Mouse (Mus musculus) CH12.LX (cell line): ENCODE results near the gene Myo1d. TPM values are rescaled to one million over a fixed set of nuclear protein-coding genes. Genes with fewer than 3 reads are reported as not detected.
A peak's percentile ranks its signal among the peaks of the same experiment; 100 is the strongest.

Source experiments
- DNase-seq: peaks from one replicate; pipeline ENCODE4 v3.0.0-alpha.2; 2013; ENCODE audit errors: extremely low read depth
- H3K27ac ChIP-seq: 2 replicates; pipeline ENCODE4 v1.5.1; 2012; ENCODE audit warnings: low read depth, mild to moderate bottlenecking, control low read depth, moderate library complexity; ENCODE audit not compliant: insufficient read depth
- H3K27me3 ChIP-seq: replicated peaks from 2 replicates; pipeline ENCODE3; 2012; ENCODE audit warnings: inconsistent platforms
- H3K36me3 ChIP-seq, 2 experiments: replicated peaks in 1 of 2; 2 replicates each; pipeline versions ENCODE3 to v1.6.1; 2012; ENCODE audit warnings: inconsistent platforms in 1 of 2, low read length in 1 of 2, mild to moderate bottlenecking in 1 of 2, mixed read lengths in 1 of 2, moderate library complexity in 1 of 2; ENCODE audit not compliant: control insufficient read depth in 1 of 2, insufficient read depth in 1 of 2
- H3K4me1 ChIP-seq, 2 experiments: 2 replicates each; pipeline ENCODE4 v1.6.1; 2012; ENCODE audit warnings: inconsistent platforms in 1 of 2, moderate library complexity in 1 of 2; ENCODE audit not compliant: insufficient read depth in 2 of 2, control insufficient read depth in 1 of 2
- H3K4me2 ChIP-seq: 2 replicates; pipeline ENCODE4 v1.6.1; 2012; ENCODE audit warnings: low read depth, mild to moderate bottlenecking, control low read depth; ENCODE audit not compliant: poor library complexity, insufficient read depth, severe bottlenecking
- H3K4me3 ChIP-seq, 3 experiments: fragments of 150-350 bp in 1 of 3; sonication (generic) in 1 of 3; replicated peaks in 1 of 3; 2 replicates each; pipeline versions ENCODE3 to v1.5.1; 2011 to 2012; ENCODE audit warnings: low read depth in 2 of 3, low read length in 2 of 3, mild to moderate bottlenecking in 2 of 3, moderate library complexity in 2 of 3, control low read depth in 1 of 3, improper control_type of control experiment in 1 of 3, inconsistent platforms in 1 of 3, mixed read lengths in 1 of 3; ENCODE audit not compliant: poor library complexity in 1 of 3
- H3K79me2 ChIP-seq: replicated peaks from 2 replicates; pipeline ENCODE4 v1.6.1; 2012; ENCODE audit warnings: mild to moderate bottlenecking, moderate library complexity; ENCODE audit not compliant: control insufficient read depth, poor library complexity, insufficient read depth, severe bottlenecking; ENCODE audit errors: extremely low read depth
- H3K9ac ChIP-seq: 2 replicates; pipeline ENCODE4 v1.6.1; 2012; ENCODE audit warnings: low read depth, mild to moderate bottlenecking, control low read depth, moderate library complexity; ENCODE audit not compliant: insufficient read depth
- H3K9me3 ChIP-seq: replicated peaks from 2 replicates; pipeline ENCODE3; 2012; ENCODE audit warnings: low read length, inconsistent platforms, mixed read lengths
- CTCF ChIP-seq, 2 experiments: IDR thresholded peaks in 1 of 2; conservative IDR thresholded peaks in 1 of 2; 2 replicates each; pipeline ENCODE4 v1.5.1; 2011 to 2012; ENCODE audit warnings: low read depth in 2 of 2, low read length in 2 of 2, improper control_type of control experiment in 1 of 2, inconsistent platforms in 1 of 2, mild to moderate bottlenecking in 1 of 2, moderate library complexity in 1 of 2
- E2F4 ChIP-seq: IDR thresholded peaks from 2 replicates; pipeline ENCODE4 v1.6.1; 2011; ENCODE audit warnings: low read depth, low read length, improper control_type of control experiment; ENCODE audit not compliant: insufficient replicate concordance
- EP300 ChIP-seq: IDR thresholded peaks from 2 replicates; pipeline ENCODE4 v1.6.1; 2011; ENCODE audit warnings: low read length, improper control_type of control experiment
- ETS1 ChIP-seq: conservative IDR thresholded peaks from 2 replicates; pipeline ENCODE4 v1.6.1; 2012; ENCODE audit warnings: low read depth, mild to moderate bottlenecking, inconsistent platforms, low read length, improper control_type of control experiment, moderate library complexity
- HCFC1 ChIP-seq: IDR thresholded peaks from 2 replicates; pipeline ENCODE4 v1.6.1; 2012; ENCODE audit warnings: low read depth, mild to moderate bottlenecking, inconsistent platforms, low read length, improper control_type of control experiment
- KAT2A ChIP-seq: IDR thresholded peaks from 2 replicates; pipeline ENCODE4 v1.6.1; 2012; ENCODE audit warnings: low read length, improper control_type of control experiment, inconsistent platforms; ENCODE audit not compliant: insufficient replicate concordance
- MAFK ChIP-seq: IDR thresholded peaks from 2 replicates; pipeline ENCODE4 v1.6.1; 2011; ENCODE audit warnings: low read length, improper control_type of control experiment; ENCODE audit not compliant: insufficient replicate concordance
- MAZ ChIP-seq: IDR thresholded peaks from 2 replicates; pipeline ENCODE4 v1.6.1; 2012; ENCODE audit warnings: low read depth, mild to moderate bottlenecking, inconsistent platforms, low read length, improper control_type of control experiment, moderate library complexity
- MEF2A ChIP-seq: IDR thresholded peaks from 2 replicates; pipeline ENCODE4 v1.6.1; 2014; ENCODE audit warnings: low read depth, mild to moderate bottlenecking, inconsistent platforms, low read length, improper control_type of control experiment, borderline replicate concordance
- NRF1 ChIP-seq: IDR thresholded peaks from 2 replicates; pipeline ENCODE4 v1.6.1; 2014; ENCODE audit warnings: low read depth, mild to moderate bottlenecking, inconsistent platforms, low read length, improper control_type of control experiment, moderate library complexity
- POLR2A ChIP-seq: IDR thresholded peaks from 2 replicates; pipeline ENCODE4 v1.6.1; 2011; ENCODE audit warnings: low read depth, mild to moderate bottlenecking, improper control_type of control experiment, low read length
- RAD21 ChIP-seq: IDR thresholded peaks from 2 replicates; pipeline ENCODE4 v1.6.1; 2011; ENCODE audit warnings: low read depth, mild to moderate bottlenecking, low read length, improper control_type of control experiment, moderate library complexity
- SMC3 ChIP-seq: IDR thresholded peaks from 2 replicates; pipeline ENCODE4 v1.6.1; 2011; ENCODE audit warnings: low read depth, low read length, improper control_type of control experiment
- TCF12 ChIP-seq: IDR thresholded peaks from 2 replicates; pipeline ENCODE4 v1.6.1; 2014; ENCODE audit warnings: low read depth, mild to moderate bottlenecking, inconsistent platforms, low read length, improper control_type of control experiment
- USF2 ChIP-seq: conservative IDR thresholded peaks from 2 replicates; pipeline ENCODE4 v1.6.1; 2011; ENCODE audit warnings: low read depth, low read length, improper control_type of control experiment
- ZNF384 ChIP-seq: IDR thresholded peaks from 2 replicates; pipeline ENCODE4 v1.6.1; 2012; ENCODE audit warnings: low read depth, low read length, improper control_type of control experiment, inconsistent platforms
- dilution Hi-C: fragments of 300-500 bp; cut with MboI; formaldehyde crosslinking; loops from 2 replicates; pipeline ENCODE4 v1.14.3; 2020; ENCODE audit warnings: low sequenced_read_pairs; ENCODE audit not compliant: extremely low pct_unique_long_range_greater_than_20kb, extremely low pct_ligation_motif_present
- in situ Hi-C: fragments of 300-500 bp; cut with MboI; formaldehyde crosslinking; loops from 3 replicates; pipeline ENCODE4 v1.14.3; 2019; ENCODE audit warnings: low sequenced_read_pairs, low pct_ligation_motif_present, low pct_unique_long_range_greater_than_20kb, mixed read lengths
- polyA plus RNA-seq: library from polyadenylated mRNA; unstranded; fragments of >175 nt; gene quantifications from 2 replicates; pipeline ENCODE4 v1.2.1, GENCODE M21; 2012; ENCODE audit warnings: low read depth; ENCODE audit not compliant: insufficient read length
- total RNA-seq, 2 experiments: library from RNA; depleted of rRNA; stranded (reverse); fragments of 300-350 nt in 1 of 2; fragments of >200 nt in 1 of 2; gene quantifications; 2 replicates each; pipeline ENCODE4 v1.2.3; 2012 to 2014

The Myo1d gene
- total and polyA plus RNA-seq, 3 experiments: 2.2 to 5.6 (median 2.9) TPM

DNA sequence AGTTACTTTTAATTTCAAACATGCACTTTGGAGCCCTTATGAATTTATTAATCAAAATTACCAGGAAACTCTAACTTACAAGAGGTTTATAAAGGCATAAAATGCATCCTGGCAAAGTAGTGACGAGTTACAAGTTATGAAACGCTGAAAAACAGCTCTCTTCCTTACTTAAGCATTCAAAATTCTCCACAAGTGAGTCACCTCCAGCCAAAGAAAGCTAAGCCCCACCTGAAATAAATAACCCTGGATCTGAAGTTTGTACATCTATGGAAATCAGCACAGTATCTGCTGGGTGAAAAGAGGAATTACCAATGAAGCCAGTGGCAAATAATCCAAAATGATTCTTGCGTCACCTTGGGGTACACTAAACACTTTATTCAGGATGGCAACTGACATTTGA is 20.8 kb downstream of the Myo1d start:
- no peaks in the 10 kb centered on the region for H3K9me3 ChIP-seq
- H3K4me1 ChIP-seq: peaks cover under 1 to 7% of the 10 kb centered on the region in 2 experiments; a peak in 3 of 4 replicates
- dilution Hi-C loops (no loop called here), in situ Hi-C loops (no loop called here)
- no peak overlapping the region for H3K27ac ChIP-seq
- TF ChIP-seq ZNF384 (no peak), ETS1 (no peak), KAT2A (no peak), NRF1 (no peak), MAZ (no peak), E2F4 (no peak), SMC3 (no peak), POLR2A (no peak), MAFK (no peak)
- H3K27me3 ChIP-seq: no peaks in the 10 kb centered on the region
- DNase-seq: no peak
- H3K9ac ChIP-seq: no peak overlapping the region
- H3K36me3 ChIP-seq: no peaks in the 10 kb centered on the region
- no peak overlapping the region for H3K4me3 ChIP-seq
- H3K4me2 ChIP-seq: no peak overlapping the region
- H3K79me2 ChIP-seq: no peaks in the 10 kb centered on the region

- H3K4me3 ChIP-seq: no peak overlapping the region
- H3K36me3 ChIP-seq: no peaks in the 10 kb centered on the region
- H3K9me3 ChIP-seq: no peaks in the 10 kb centered on the region
- DNase-seq: no peak
- in situ Hi-C loops: no loop called here
- no peak overlapping the region for H3K27ac ChIP-seq
- H3K4me1 ChIP-seq: peaks cover 11 to 42% of the 10 kb centered on the region in 2 experiments
- no peaks in the 10 kb centered on the region for H3K27me3 ChIP-seq
- dilution Hi-C loops: no loop called here
- no peak for TF ChIP-seq KAT2A
- no peak for TF ChIP-seq CTCF (conservative IDR thresholded peaks at IDR 0.05 in 1 of 2, IDR thresholded peaks at IDR 0.05 in 1 of 2; ENCODE audit: low read depth in 2 of 2, low read length in 2 of 2)
- TF ChIP-seq RAD21: no peak
- TF ChIP-seq MEF2A: 0 out of 2 replicates have a peak, but pooled peaks have one; percentile 25
- TF ChIP-seq USF2: no peak
- no peak for TF ChIP-seq HCFC1
- TF ChIP-seq EP300: no peak
- no peak for TF ChIP-seq TCF12
- no peak overlapping the region for H3K9ac ChIP-seq
- peak overlapping the region; percentile 7; the same call in 1 of the 2 replicates for H3K4me2 ChIP-seq
- no peaks in the 10 kb centered on the region for H3K79me2 ChIP-seq
Measured at GRCm38 (mm10) chr11:80754201-80754600, 25.6 kb downstream of the Myo1d start.
